Mouse (Mus musculus) liver (tissue): ENCODE data around the gene Nosip.
A peak's percentile ranks its signal among the peaks of the same experiment; 100 is the strongest.
"Not testable (repeated sequence)": the region's sequence is repeated elsewhere in the genome, so short reads cannot be mapped to it uniquely, and the experiment has no call there.

Experiments
- DNase-seq: peaks from one replicate; pipeline ENCODE4 v3.0.0-alpha.2; 2020; ENCODE audit warnings: mixed read lengths

The Nosip gene

DNA sequence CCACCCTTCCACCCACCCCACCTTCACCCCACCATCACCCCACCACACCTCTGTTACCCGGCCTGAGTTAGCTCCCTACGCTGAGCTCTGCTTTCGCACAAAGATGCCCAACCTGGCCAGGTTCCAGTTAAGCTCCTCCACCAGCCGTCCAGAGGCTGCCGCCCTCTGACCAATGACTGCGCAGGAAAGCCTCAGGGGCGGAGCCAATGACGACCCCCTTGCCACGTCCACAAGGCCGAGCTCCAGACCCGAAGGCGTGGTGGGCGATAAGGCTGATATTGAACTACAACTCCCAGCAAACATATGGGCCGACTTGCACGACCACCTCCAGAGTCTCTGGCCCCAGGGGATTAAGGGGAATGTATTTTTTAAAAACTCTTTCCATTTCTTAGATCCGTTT lies 29.8 kb downstream of the Nosip start, which contains the start of gene Rcn3:
Gene Rcn3 (minus strand): TSS at position 174 of the 400 bp plus-strand sequence.
- peak; percentile 89 for DNase-seq

DNA sequence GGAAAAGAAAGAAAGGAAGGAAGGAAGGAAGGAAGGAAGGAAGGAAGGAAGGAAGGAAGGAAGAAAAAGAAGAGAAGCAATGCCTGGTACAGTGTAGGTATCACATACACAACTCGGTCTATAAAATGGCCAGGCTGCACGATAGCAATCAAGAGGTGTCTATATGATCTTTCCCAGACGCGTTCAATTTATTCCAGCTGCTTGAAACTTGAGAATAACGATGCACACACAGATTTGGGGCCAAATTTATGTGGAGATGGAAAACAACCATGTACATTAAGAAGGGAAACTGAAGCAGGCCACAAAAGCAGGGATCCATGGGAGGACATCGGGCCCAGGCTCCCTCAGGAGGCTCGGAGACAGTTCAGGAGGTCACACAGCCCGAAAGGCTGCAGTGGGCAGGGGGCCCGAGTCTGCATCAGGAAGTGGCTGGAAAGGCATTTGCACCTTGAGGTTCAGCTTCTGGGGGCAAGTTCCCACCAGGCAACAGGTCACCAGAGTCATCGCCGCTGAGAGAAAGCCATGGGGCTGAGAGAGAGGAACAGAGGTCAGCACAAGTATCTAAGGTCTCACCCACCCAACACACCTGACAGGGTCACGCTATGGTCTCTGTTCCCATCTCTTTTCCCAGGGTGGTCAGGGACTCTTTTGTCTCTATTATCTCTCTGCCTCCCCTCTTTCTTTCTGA lies 30.7 kb downstream of the Nosip start:
- DNase-seq, result no peak

- peak; percentile 68 for DNase-seq
These were observed 31.3 kb downstream of the Nosip start for GRCm38 (mm10) chr7:45093516-45093905.

DNA sequence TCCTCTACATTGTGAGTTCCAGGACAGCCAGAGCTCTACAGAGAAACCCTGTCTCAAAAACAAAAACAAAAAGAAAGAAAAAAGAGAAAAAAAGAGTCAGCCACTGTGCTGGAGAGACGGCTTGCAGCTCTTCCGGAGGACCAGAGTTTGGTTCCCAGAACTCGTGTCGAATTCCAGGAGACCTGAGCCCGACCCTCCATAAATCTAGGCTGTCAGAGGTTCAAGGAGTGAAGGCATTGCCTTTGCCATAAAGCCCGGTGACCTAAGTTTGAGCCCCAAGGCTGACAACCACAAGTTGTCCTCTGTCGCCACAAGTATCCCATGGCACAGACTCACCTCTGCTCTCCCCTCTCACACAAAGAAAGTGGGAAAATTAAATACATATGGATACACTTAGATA lies 31.9 kb downstream of the Nosip start:
- DNase-seq, result no peak

- no peak for DNase-seq
These were observed 33.1 kb downstream of the Nosip start for GRCm38 (mm10) chr7:45095367-45095766.

DNA sequence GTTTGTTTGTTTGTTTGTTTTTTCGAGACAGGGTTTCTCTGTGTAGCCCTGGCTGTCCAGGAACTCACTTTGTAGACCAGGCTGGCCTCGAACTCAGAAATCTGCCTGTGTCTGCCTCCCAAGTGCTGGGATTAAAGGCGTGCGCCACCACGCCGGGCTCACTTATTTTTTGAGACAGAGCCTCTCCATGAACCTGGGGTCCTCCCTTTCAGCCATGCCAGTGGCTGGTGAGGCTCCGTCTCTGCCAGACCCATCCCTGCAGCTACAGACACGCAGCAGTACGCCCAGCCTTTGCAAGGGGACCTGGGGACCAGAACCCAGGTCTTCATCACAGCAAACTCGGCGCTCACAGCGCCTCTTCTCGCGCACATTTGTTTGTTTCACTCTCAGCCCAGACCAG lies 33.7 kb downstream of the Nosip start:
- not testable (repeated sequence) for DNase-seq

DNA sequence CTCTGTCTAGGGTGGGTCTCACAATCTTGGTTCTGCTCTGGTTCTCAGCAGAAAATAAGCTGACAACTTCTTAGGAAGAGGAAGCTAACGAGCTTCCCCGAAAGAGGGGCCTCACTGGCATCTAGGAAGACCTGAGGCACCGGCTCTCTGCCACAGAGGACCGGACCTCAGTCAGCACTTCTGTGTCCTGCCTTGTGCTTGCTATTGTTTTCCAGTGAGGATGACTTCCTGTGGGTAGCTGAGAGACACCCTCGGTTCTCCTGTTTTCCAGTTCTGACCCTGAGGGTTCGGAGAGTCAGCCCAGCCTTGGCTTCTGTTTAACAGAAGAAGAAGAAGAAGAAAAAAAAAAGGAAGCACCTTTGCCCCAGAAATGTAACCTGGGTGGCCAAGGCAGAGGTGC lies 35.2 kb downstream of the Nosip start:
- no peak for DNase-seq

DNA sequence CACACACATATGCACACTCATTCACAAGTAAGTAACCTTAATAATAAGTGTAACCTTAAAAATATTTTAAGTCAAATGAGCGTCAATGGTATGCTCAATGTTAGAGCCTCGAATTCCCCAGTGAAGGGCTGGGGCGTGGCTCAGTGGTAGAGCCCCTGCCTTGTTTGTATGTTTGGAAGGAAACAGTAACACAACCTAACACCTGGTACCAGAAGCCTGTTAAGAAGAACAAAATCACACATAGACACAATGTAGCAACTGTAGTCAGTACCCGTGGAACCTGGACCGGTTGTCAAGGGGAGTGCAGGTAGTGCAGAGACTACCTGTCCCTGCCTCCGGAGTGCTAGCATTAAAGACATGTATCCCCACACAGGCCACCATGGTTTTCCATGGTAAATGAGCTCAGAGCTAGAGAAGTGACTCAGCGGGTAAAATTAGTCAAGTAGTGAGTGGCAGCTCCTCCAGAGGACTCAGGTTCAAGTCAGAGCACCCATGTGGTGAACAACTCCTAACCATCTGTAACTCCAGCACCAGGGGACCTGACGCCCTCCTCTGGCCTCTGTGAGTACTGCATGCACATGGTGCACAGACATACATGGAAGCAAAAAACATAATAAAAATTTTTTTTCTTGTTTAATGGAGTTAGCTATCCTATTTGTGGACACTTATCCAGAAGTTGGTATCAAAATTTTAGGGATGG lies 36.5 kb downstream of the Nosip start:
- no peak for DNase-seq

- DNase-seq, result no peak
These were observed 37.8 kb downstream of the Nosip start for GRCm38 (mm10) chr7:45100046-45100445.

DNA sequence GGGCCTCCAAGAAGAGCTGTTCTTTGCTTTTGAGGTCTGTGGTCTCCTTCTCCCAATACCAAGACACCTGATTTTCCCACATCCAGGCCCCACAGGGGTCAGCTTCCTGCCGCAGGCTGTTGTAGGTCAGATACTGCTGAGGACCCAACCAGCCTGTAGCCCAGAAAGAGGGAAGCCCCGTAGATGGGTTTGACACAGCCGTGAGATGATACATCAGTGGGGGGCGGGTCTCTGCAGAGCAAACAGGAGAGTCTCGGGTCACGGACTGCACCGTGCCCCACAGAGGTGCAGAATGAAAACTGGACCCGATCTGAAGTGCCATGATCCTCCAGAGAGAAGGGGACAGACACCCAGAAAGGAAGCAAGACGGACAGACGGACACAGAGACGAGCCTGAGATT lies 40.2 kb downstream of the Nosip start:
- no peak for DNase-seq

DNA sequence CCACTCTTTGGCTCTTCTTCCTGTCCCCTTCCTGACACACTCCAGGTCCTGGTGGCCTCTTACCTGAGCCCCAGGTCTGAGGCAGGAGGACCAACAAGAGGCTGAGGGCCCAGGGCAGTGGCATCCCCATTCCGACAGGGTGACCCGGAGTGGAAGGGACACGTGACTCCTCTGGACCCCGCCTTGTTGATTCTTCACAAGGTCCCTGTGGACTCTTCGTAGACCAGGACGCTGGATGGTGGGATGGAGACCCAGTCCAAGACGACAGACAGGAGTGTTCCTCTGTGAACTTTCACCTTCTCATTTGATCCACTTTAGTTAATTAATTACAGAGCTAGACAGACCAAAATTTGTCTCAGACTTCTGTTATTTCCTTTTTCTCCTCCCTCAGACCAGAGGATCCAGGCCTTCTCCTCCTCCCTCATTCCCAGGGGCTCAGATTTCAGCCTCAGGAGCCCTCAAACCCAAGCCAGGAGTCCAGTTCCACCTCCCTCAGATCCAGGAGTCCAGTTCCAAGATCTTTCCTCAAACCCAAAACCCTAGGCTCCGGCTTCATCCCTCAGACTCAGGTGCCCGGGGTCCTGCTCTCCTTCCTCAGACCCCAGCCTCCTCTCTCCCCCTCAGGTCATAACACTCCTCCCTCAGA lies 40.8 kb downstream of the Nosip start:
- DNase-seq, result no peak

- peak; percentile 64 for DNase-seq
These were observed 41.5 kb downstream of the Nosip start, which contains the start of gene Fcgrt for GRCm38 (mm10) chr7:45103652-45104180. Fcgrt (minus strand) TSS chr7:45103851.

DNA sequence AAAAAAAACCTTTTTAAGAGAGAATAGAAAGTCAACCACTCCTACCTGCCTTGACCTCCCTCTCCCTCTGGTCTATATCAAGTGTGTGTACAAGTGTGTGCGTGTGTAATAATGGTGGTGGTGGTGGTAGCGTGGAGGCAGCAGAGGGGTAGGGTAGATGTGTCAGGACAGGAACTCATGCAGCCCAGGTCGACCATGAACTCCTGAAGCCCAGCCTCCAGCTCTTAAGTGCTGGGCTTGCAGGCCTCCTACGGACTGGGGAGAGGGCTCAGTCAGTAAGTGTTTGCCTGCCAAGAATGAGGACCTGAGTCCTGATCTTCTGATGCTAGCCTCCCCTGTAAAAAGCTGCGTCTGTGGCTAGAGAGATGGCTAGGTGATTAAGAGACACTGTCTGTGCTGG lies 42.7 kb downstream of the Nosip start:
- DNase-seq, result no peak

GRCm38 (mm10) chr7:45105491-45105890 lies 43.3 kb downstream of the Nosip start:
- DNase-seq, result no peak

GRCm38 (mm10) chr7:45106441-45106840 lies 44.2 kb downstream of the Nosip start:
- no peak for DNase-seq

GRCm38 (mm10) chr7:45107052-45107645 lies 44.9 kb downstream of the Nosip start:
- DNase-seq, result no peak

DNA sequence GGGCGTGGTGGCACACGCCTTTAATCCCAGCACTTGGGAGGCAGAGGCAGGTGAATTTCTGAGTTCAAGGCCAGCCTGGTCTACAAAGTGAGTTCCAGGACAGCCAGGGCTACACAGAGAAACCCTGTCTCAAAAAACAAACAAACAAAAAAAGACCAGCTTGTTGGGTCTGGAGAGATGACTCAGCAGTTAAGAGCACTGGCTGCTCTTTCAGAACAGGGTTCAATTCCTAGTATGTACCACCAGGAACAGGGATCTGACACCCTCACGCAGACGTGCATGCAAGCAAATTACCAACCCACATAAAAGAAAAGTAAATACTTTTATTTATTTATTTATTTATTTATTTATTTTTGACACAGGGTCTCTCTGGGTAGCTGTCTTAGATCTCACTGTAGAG lies 47.9 kb downstream of the Nosip start:
- not testable (repeated sequence) for DNase-seq

DNA sequence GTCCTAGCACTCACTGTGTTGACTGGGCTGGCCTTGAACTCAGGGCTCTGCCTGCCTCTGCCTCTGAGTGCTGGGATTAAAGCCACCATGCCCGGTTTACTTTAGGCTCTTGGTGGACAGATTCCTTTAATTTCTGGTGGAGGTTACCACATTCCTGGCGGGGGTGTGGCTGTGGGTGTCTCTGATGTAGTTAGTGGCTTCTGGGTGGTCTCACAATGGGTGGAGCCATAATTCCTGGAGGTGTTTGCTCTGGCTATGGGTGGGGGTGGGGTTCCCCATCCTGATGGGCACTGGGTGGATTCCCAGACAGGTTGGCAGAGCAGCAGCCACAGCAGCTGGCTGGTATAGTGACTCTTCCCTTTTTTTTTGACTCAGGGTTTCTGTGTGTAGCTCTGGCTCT lies 49.7 kb downstream of the Nosip start:
- DNase-seq, result no peak

- DNase-seq, result no peak
These were observed 50.3 kb downstream of the Nosip start for GRCm38 (mm10) chr7:45112529-45112928.

- no peak for DNase-seq
These were observed 51.2 kb downstream of the Nosip start for GRCm38 (mm10) chr7:45113476-45113875.

DNA sequence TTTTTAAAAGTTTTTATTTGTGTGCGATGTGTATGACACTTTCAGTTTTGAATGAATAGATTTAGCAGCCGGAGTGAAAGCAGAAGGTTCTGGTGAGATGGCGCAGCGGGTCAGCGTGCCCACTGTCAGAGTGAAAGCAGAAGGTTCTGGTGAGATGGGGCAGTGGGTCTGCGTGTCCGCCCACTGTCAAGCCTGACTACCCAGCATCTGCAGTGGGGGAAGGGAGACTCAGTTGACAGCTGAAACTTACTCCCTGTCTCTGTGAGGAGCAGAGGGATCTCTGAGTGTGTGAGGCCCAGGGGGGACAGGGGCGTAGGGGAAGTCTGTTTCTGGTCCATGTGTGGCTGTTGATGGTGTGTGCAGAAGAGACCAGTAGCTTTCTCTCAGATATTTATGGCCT lies 55.3 kb downstream of the Nosip start:
- no peak for DNase-seq

DNA sequence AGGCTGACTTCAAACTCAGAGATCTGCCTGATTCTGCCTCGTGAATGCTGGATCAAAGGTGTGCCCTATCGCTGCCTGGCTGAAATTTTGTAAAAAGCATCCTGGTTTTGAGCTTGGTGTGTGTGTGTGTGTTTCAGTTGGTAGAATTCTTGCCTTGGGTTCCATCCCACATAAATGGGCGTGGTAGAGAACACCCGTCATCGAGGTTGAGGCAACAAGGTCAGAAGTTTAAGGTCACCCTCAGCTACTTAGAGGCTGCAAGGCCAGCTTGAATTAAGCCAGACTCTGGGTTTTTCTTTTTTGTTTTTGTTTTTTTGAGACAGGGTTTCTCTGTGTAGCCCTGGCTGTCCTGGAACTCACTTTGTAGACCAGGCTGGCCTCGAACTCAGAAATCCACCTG lies 56.1 kb downstream of the Nosip start:
- no peak for DNase-seq
